15 mouse cellular contexts compared by ENCODE assay signal in genomic region chr1:134680617-134681016, GRCm38 (mm10). TPM values are rescaled to one million over a fixed set of nuclear protein-coding genes. Genes with fewer than 3 reads are reported as not detected.
DNase-seq lines count a peak whose midpoint lies in the region; ATAC-seq and TF ChIP-seq lines count a peak whose summit lies in the region.
"Had no signal": no experiment of that assay in that cellular context is flagged by ENCODE, and none has a peak within 500 bp of the region (broad histone marks: within the 10 kb centered on the region; RNA-seq: fewer than 3 reads in every experiment).

No protein-coding gene starts in this region.

- 0 out of 2 replicates have a peak, but pooled peaks cover 5% of the 10 kb centered on the region for H3K4me1 ChIP-seq in kidney, embryonic 14.5 days (ENCODE audit: control insufficient read depth, insufficient read depth, low read length)
- no peaks in the 10 kb centered on the region; the same call in none of the 2 replicates for H3K4me1 ChIP-seq in thymus, adult 2 months (replicated peaks; ENCODE audit: control insufficient read depth, insufficient read depth, low read length)
- H3K4me1 ChIP-seq: forebrain, embryonic 13.5 days had no signal

- no peak for TF ChIP-seq CTCF in thymus, adult 2 months (IDR thresholded peaks at IDR 0.05; ENCODE audit: borderline replicate concordance, control insufficient read depth, extremely low read depth, insufficient read depth, low read length, poor library complexity)

- TF ChIP-seq POLR2A in thymus, adult 2 months (IDR thresholded peaks at IDR 0.05; ENCODE audit: control insufficient read depth, extremely low read depth, insufficient read depth, low read length, poor library complexity), result no peak

- DNase-seq in kidney, postnatal 25 days, result no peak
- DNase-seq in thymus, postnatal 14 days, result peak; percentile 10
- DNase-seq in thymus, adult 2 months, result no peak
- no peak for DNase-seq in frontal cortex, adult 2 months (ENCODE audit: extremely low spot score in 1 of 2, low spot score in 1 of 2)
- DNase-seq in neural tube, embryonic 10.5 days (ENCODE audit: extremely low spot score, low spot score), result no peak
- DNase-seq: adrenal gland, postnatal 14 days; gastrocnemius, postnatal 14 days; kidney, postnatal 14 days had no signal

- no peak overlapping the region for H3K9ac ChIP-seq in kidney, embryonic 14.5 days (ENCODE audit: low read depth, low read length)
- H3K9ac ChIP-seq: forebrain, embryonic 13.5 days; heart, embryonic 13.5 days; hindbrain, embryonic 15.5 days; limb, embryonic 13.5 days; neural tube, embryonic 15.5 days had no signal

- H3K27me3 ChIP-seq in kidney, embryonic 14.5 days (ENCODE audit: control insufficient read depth, insufficient read depth, low read length), result no peaks in the 10 kb centered on the region
- H3K27me3 ChIP-seq in thymus, adult 2 months (ENCODE audit: control insufficient read depth, insufficient read depth, low read length), result no peaks in the 10 kb centered on the region
- H3K27me3 ChIP-seq: forebrain, embryonic 13.5 days; hindbrain, embryonic 15.5 days; neural tube, embryonic 15.5 days had no signal

- H3K4me2 ChIP-seq in kidney, embryonic 14.5 days (replicated peaks; ENCODE audit: low read depth, low read length), result no peak overlapping the region
- H3K4me2 ChIP-seq: forebrain, embryonic 13.5 days; heart, embryonic 13.5 days; hindbrain, embryonic 15.5 days; limb, embryonic 13.5 days; neural tube, embryonic 15.5 days had no signal

- H3K27ac ChIP-seq in kidney, embryonic 14.5 days (ENCODE audit: low read depth, low read length), result no peak overlapping the region
- H3K27ac ChIP-seq in thymus, adult 2 months (ENCODE audit: control insufficient read depth, insufficient read depth, low read length), result no peak overlapping the region
- H3K27ac ChIP-seq: forebrain, embryonic 13.5 days; heart, embryonic 13.5 days; hindbrain, embryonic 15.5 days; limb, embryonic 13.5 days; neural tube, embryonic 15.5 days had no signal

- H3K9me3 ChIP-seq in kidney, embryonic 14.5 days (ENCODE audit: control insufficient read depth, low read length), result no peaks in the 10 kb centered on the region
- H3K9me3 ChIP-seq: forebrain, embryonic 13.5 days; heart, embryonic 13.5 days; hindbrain, embryonic 15.5 days; limb, embryonic 13.5 days; neural tube, embryonic 15.5 days had no signal

- H3K36me3 ChIP-seq in kidney, embryonic 14.5 days (ENCODE audit: control insufficient read depth, insufficient read depth, low read length), result no peaks in the 10 kb centered on the region
- no peaks in the 10 kb centered on the region for H3K36me3 ChIP-seq in thymus, adult 2 months (ENCODE audit: control insufficient read depth, insufficient read depth, low read length)
- H3K36me3 ChIP-seq: heart, embryonic 13.5 days; hindbrain, embryonic 15.5 days; limb, embryonic 13.5 days; neural tube, embryonic 15.5 days had no signal

- peak; percentile 34; the same call in 1 of the 2 replicates for ATAC-seq in kidney, embryonic 14.5 days (ENCODE audit: low FRiP score, low TSS enrichment)
- ATAC-seq in granulocyte monocyte progenitor cell, adult 5-6 weeks (replicated peaks; ENCODE audit: poor library complexity, severe bottlenecking), result peak; percentile 34; the same call in 1 of the 2 replicates
- ATAC-seq: forebrain, embryonic 13.5 days had no signal

- WGBS in kidney, embryonic 14.5 days, result 21% methylated on average over 6 of the region's 6 CpGs
- 40% methylated on average over 6 of the region's 6 CpGs for WGBS in thymus, adult 2 months

- H3K4me3 ChIP-seq in kidney, embryonic 14.5 days (ENCODE audit: low read length), result no peak overlapping the region
- no peak overlapping the region for H3K4me3 ChIP-seq in thymus, adult 2 months (ENCODE audit: control insufficient read depth, insufficient read depth, low read length)
- H3K4me3 ChIP-seq: forebrain, embryonic 13.5 days; heart, embryonic 13.5 days; hindbrain, embryonic 15.5 days; limb, embryonic 13.5 days; neural tube, embryonic 15.5 days had no signal

RNA-seq across cellular contexts. Expression of gene Syt2, which starts 34.1 kb away (rescaled TPM):
- 1.2 and 1.3 TPM in 2 replicates for polyA plus RNA-seq in kidney, embryonic 14.5 days (2014; fragmentation: Nextera tagmentation; extraction: Ambion mirVana)
- 0.05 and 0.70 TPM in 2 replicates for polyA plus RNA-seq in thymus, adult 2 months (2012; rRNA removed)
- not detected in 2 replicates for total RNA-seq in granulocyte monocyte progenitor cell, adult 5-6 weeks (2014; fragmentation: Nextera tagmentation)
- total RNA-seq in granulocyte monocyte progenitor cell, adult 5-6 weeks (2017), result 0.41 TPM in 1 of 2 replicates, not detected in the other
- polyA plus RNA-seq in frontal cortex, adult 2 months (2012; rRNA removed), result 5.5 and 8.9 TPM in 2 replicates
